Mouse (Mus musculus) CH12.LX (cell line): Measurements from ENCODE around the gene Igfbp5. TPM values are rescaled to one million over a fixed set of nuclear protein-coding genes. Genes with fewer than 3 reads are reported as not detected.

Source experiments
- DNase-seq: peaks from one replicate; pipeline ENCODE4 v3.0.0-alpha.2; 2013; ENCODE audit errors: extremely low read depth
- H3K27ac ChIP-seq: 2 replicates; pipeline ENCODE4 v1.5.1; 2012; ENCODE audit warnings: low read depth, mild to moderate bottlenecking, control low read depth, moderate library complexity; ENCODE audit not compliant: insufficient read depth
- H3K27me3 ChIP-seq: replicated peaks from 2 replicates; pipeline ENCODE3; 2012; ENCODE audit warnings: inconsistent platforms
- H3K36me3 ChIP-seq, 2 experiments: replicated peaks in 1 of 2; 2 replicates each; pipeline versions ENCODE3 to v1.6.1; 2012; ENCODE audit warnings: inconsistent platforms in 1 of 2, low read length in 1 of 2, mild to moderate bottlenecking in 1 of 2, mixed read lengths in 1 of 2, moderate library complexity in 1 of 2; ENCODE audit not compliant: control insufficient read depth in 1 of 2, insufficient read depth in 1 of 2
- H3K4me1 ChIP-seq, 2 experiments: 2 replicates each; pipeline ENCODE4 v1.6.1; 2012; ENCODE audit warnings: inconsistent platforms in 1 of 2, moderate library complexity in 1 of 2; ENCODE audit not compliant: insufficient read depth in 2 of 2, control insufficient read depth in 1 of 2
- H3K4me2 ChIP-seq: 2 replicates; pipeline ENCODE4 v1.6.1; 2012; ENCODE audit warnings: low read depth, mild to moderate bottlenecking, control low read depth; ENCODE audit not compliant: poor library complexity, insufficient read depth, severe bottlenecking
- H3K4me3 ChIP-seq, 3 experiments: fragments of 150-350 bp in 1 of 3; sonication (generic) in 1 of 3; replicated peaks in 1 of 3; 2 replicates each; pipeline versions ENCODE3 to v1.5.1; 2011 to 2012; ENCODE audit warnings: low read depth in 2 of 3, low read length in 2 of 3, mild to moderate bottlenecking in 2 of 3, moderate library complexity in 2 of 3, control low read depth in 1 of 3, improper control_type of control experiment in 1 of 3, inconsistent platforms in 1 of 3, mixed read lengths in 1 of 3; ENCODE audit not compliant: poor library complexity in 1 of 3
- H3K79me2 ChIP-seq: replicated peaks from 2 replicates; pipeline ENCODE4 v1.6.1; 2012; ENCODE audit warnings: mild to moderate bottlenecking, moderate library complexity; ENCODE audit not compliant: control insufficient read depth, poor library complexity, insufficient read depth, severe bottlenecking; ENCODE audit errors: extremely low read depth
- H3K9ac ChIP-seq: 2 replicates; pipeline ENCODE4 v1.6.1; 2012; ENCODE audit warnings: low read depth, mild to moderate bottlenecking, control low read depth, moderate library complexity; ENCODE audit not compliant: insufficient read depth
- H3K9me3 ChIP-seq: replicated peaks from 2 replicates; pipeline ENCODE3; 2012; ENCODE audit warnings: low read length, inconsistent platforms, mixed read lengths
- BHLHE40 ChIP-seq: IDR thresholded peaks from 2 replicates; pipeline ENCODE4 v1.6.1; 2011; ENCODE audit warnings: mild to moderate bottlenecking, low read depth, low read length, improper control_type of control experiment
- CHD1 ChIP-seq: IDR thresholded peaks from 2 replicates; pipeline ENCODE4 v1.6.1; 2012; ENCODE audit warnings: low read depth, low read length, improper control_type of control experiment, inconsistent platforms
- CHD2 ChIP-seq: IDR thresholded peaks from 2 replicates; pipeline ENCODE4 v1.6.1; 2011; ENCODE audit warnings: low read length, improper control_type of control experiment
- CTCF ChIP-seq, 2 experiments: IDR thresholded peaks in 1 of 2; conservative IDR thresholded peaks in 1 of 2; 2 replicates each; pipeline ENCODE4 v1.5.1; 2011 to 2012; ENCODE audit warnings: low read depth in 2 of 2, low read length in 2 of 2, improper control_type of control experiment in 1 of 2, inconsistent platforms in 1 of 2, mild to moderate bottlenecking in 1 of 2, moderate library complexity in 1 of 2
- EP300 ChIP-seq: IDR thresholded peaks from 2 replicates; pipeline ENCODE4 v1.6.1; 2011; ENCODE audit warnings: low read length, improper control_type of control experiment
- ETS1 ChIP-seq: conservative IDR thresholded peaks from 2 replicates; pipeline ENCODE4 v1.6.1; 2012; ENCODE audit warnings: low read depth, mild to moderate bottlenecking, inconsistent platforms, low read length, improper control_type of control experiment, moderate library complexity
- GABPA ChIP-seq: IDR thresholded peaks from 2 replicates; pipeline ENCODE4 v1.6.1; 2012; ENCODE audit warnings: low read depth, low read length, improper control_type of control experiment, inconsistent platforms; ENCODE audit not compliant: insufficient replicate concordance
- HCFC1 ChIP-seq: IDR thresholded peaks from 2 replicates; pipeline ENCODE4 v1.6.1; 2012; ENCODE audit warnings: low read depth, mild to moderate bottlenecking, inconsistent platforms, low read length, improper control_type of control experiment
- IRF4 ChIP-seq: IDR thresholded peaks from 2 replicates; pipeline ENCODE4 v1.6.1; 2014; ENCODE audit warnings: low read depth, mild to moderate bottlenecking, inconsistent platforms, low read length, improper control_type of control experiment
- JUN ChIP-seq: IDR thresholded peaks from 2 replicates; pipeline ENCODE4 v1.6.1; 2011; ENCODE audit warnings: low read depth, mild to moderate bottlenecking, low read length, improper control_type of control experiment, moderate library complexity; ENCODE audit not compliant: insufficient read depth
- JUND ChIP-seq: conservative IDR thresholded peaks from 2 replicates; pipeline ENCODE4 v1.6.1; 2011; ENCODE audit warnings: low read depth, low read length, improper control_type of control experiment
- KAT2A ChIP-seq: IDR thresholded peaks from 2 replicates; pipeline ENCODE4 v1.6.1; 2012; ENCODE audit warnings: low read length, improper control_type of control experiment, inconsistent platforms; ENCODE audit not compliant: insufficient replicate concordance
- MAFK ChIP-seq: IDR thresholded peaks from 2 replicates; pipeline ENCODE4 v1.6.1; 2011; ENCODE audit warnings: low read length, improper control_type of control experiment; ENCODE audit not compliant: insufficient replicate concordance
- MAX ChIP-seq: IDR thresholded peaks from 2 replicates; pipeline ENCODE4 v1.6.1; 2011; ENCODE audit warnings: low read length, improper control_type of control experiment
- MAZ ChIP-seq: IDR thresholded peaks from 2 replicates; pipeline ENCODE4 v1.6.1; 2012; ENCODE audit warnings: low read depth, mild to moderate bottlenecking, inconsistent platforms, low read length, improper control_type of control experiment, moderate library complexity
- MXI1 ChIP-seq: IDR thresholded peaks from 2 replicates; pipeline ENCODE4 v1.6.1; 2011; ENCODE audit warnings: mild to moderate bottlenecking, low read depth, low read length, improper control_type of control experiment
- MYC ChIP-seq: IDR thresholded peaks from 2 replicates; pipeline ENCODE4 v1.6.1; 2011; ENCODE audit warnings: low read depth, mild to moderate bottlenecking, improper control_type of control experiment, low read length
- NELFE ChIP-seq: IDR thresholded peaks from 2 replicates; pipeline ENCODE4 v1.6.1; 2011; ENCODE audit warnings: low read depth, low read length, improper control_type of control experiment
- NRF1 ChIP-seq: IDR thresholded peaks from 2 replicates; pipeline ENCODE4 v1.6.1; 2014; ENCODE audit warnings: low read depth, mild to moderate bottlenecking, inconsistent platforms, low read length, improper control_type of control experiment, moderate library complexity
- PAX5 ChIP-seq: IDR thresholded peaks from 2 replicates; pipeline ENCODE4 v1.6.1; 2012; ENCODE audit warnings: low read length, inconsistent platforms, mixed read lengths
- POLR2A ChIP-seq: IDR thresholded peaks from 2 replicates; pipeline ENCODE4 v1.6.1; 2011; ENCODE audit warnings: low read depth, mild to moderate bottlenecking, improper control_type of control experiment, low read length
- POLR2AphosphoS2 ChIP-seq: IDR thresholded peaks from 2 replicates; pipeline ENCODE4 v1.6.1; 2011; ENCODE audit warnings: low read depth, low read length, improper control_type of control experiment
- RCOR1 ChIP-seq: conservative IDR thresholded peaks from 2 replicates; pipeline ENCODE4 v1.6.1; 2012; ENCODE audit warnings: low read depth, mild to moderate bottlenecking, inconsistent platforms, low read length, improper control_type of control experiment
- SIN3A ChIP-seq: IDR thresholded peaks from 2 replicates; pipeline ENCODE4 v1.6.1; 2012; ENCODE audit warnings: low read length, improper control_type of control experiment, inconsistent platforms
- SMC3 ChIP-seq: IDR thresholded peaks from 2 replicates; pipeline ENCODE4 v1.6.1; 2011; ENCODE audit warnings: low read depth, low read length, improper control_type of control experiment
- TBP ChIP-seq: conservative IDR thresholded peaks from 2 replicates; pipeline ENCODE4 v1.6.1; 2011; ENCODE audit warnings: low read depth, low read length, improper control_type of control experiment
- TCF12 ChIP-seq: IDR thresholded peaks from 2 replicates; pipeline ENCODE4 v1.6.1; 2014; ENCODE audit warnings: low read depth, mild to moderate bottlenecking, inconsistent platforms, low read length, improper control_type of control experiment
- UBTF ChIP-seq: IDR thresholded peaks from 2 replicates; pipeline ENCODE4 v1.6.1; 2012; ENCODE audit warnings: low read depth, mild to moderate bottlenecking, inconsistent platforms, low read length, improper control_type of control experiment, moderate library complexity
- USF1 ChIP-seq: IDR thresholded peaks from 2 replicates; pipeline ENCODE4 v1.6.1; 2014; ENCODE audit warnings: low read depth, mild to moderate bottlenecking, inconsistent platforms, low read length, improper control_type of control experiment
- USF2 ChIP-seq: conservative IDR thresholded peaks from 2 replicates; pipeline ENCODE4 v1.6.1; 2011; ENCODE audit warnings: low read depth, low read length, improper control_type of control experiment
- ZC3H11A ChIP-seq: IDR thresholded peaks from 2 replicates; pipeline ENCODE4 v1.6.1; 2012; ENCODE audit warnings: low read depth, mild to moderate bottlenecking, inconsistent platforms, low read length, improper control_type of control experiment
- ZKSCAN1 ChIP-seq: IDR thresholded peaks from 2 replicates; pipeline ENCODE4 v1.6.1; 2012; ENCODE audit warnings: low read depth, inconsistent platforms, low read length, improper control_type of control experiment, borderline replicate concordance
- ZMIZ1 ChIP-seq: IDR thresholded peaks from 2 replicates; pipeline ENCODE4 v1.6.1; 2012; ENCODE audit warnings: low read depth, mild to moderate bottlenecking, inconsistent platforms, low read length, improper control_type of control experiment
- ZNF384 ChIP-seq: IDR thresholded peaks from 2 replicates; pipeline ENCODE4 v1.6.1; 2012; ENCODE audit warnings: low read depth, low read length, improper control_type of control experiment, inconsistent platforms
- dilution Hi-C: fragments of 300-500 bp; cut with MboI; formaldehyde crosslinking; loops from 2 replicates; pipeline ENCODE4 v1.14.3; 2020; ENCODE audit warnings: low sequenced_read_pairs; ENCODE audit not compliant: extremely low pct_unique_long_range_greater_than_20kb, extremely low pct_ligation_motif_present
- in situ Hi-C: fragments of 300-500 bp; cut with MboI; formaldehyde crosslinking; loops from 3 replicates; pipeline ENCODE4 v1.14.3; 2019; ENCODE audit warnings: low sequenced_read_pairs, low pct_ligation_motif_present, low pct_unique_long_range_greater_than_20kb, mixed read lengths
- polyA plus RNA-seq: library from polyadenylated mRNA; unstranded; fragments of >175 nt; gene quantifications from 2 replicates; pipeline ENCODE4 v1.2.1, GENCODE M21; 2012; ENCODE audit warnings: low read depth; ENCODE audit not compliant: insufficient read length
- total RNA-seq, 2 experiments: library from RNA; depleted of rRNA; stranded (reverse); fragments of 300-350 nt in 1 of 2; fragments of >200 nt in 1 of 2; gene quantifications; 2 replicates each; pipeline ENCODE4 v1.2.3; 2012 to 2014

The Igfbp5 gene
- total and polyA plus RNA-seq, 3 experiments = 0.08 to 0.09 TPM; not detected in 1

DNA sequence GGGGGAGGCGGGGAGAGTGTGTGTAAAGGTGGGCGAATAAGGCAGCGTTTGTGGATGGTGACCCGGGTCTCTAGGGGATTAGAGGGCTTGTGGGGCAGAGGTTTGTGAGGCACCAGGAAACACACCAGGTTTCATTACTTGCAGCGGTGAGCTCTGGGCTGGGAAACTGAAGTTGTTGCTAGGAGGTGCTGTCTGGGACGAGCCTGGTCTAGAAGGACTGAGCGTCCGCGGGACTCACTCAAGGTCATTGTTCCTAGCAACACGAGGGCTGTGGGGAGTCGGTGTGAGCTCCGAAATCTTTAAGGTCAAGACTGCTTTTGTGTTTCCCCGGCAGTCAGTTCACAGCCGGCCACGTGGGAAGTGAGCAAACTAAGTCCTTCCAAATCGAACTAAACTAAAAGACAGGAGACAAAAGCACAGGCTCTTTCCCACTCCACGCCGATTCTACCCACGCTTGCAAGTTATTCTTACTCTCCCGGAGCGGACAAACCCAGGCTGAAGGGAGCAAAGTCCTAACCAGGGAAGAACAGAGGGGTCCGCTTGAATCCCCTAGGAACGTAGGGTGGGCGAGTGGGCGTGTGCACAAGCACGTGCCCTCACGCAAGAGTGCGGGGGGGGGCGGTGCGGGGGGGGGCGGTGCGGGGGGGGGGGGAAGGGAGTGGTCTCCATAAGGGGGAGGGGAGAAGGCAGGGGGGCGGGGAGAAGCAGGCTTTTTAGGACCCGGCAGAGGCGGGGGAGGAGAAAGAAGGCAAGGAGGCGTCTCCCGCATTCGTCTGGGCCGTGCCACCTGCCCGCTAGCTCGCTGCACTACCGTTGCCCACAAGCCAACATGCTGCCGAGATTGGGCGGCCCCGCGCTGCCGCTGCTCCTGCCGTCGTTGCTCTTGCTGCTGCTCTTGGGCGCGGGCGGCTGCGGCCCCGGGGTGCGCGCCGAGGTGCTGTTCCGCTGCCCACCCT lies 50.7 kb downstream of the Igfbp5 start, which contains the start of gene Igfbp2 (continued):
- TF ChIP-seq POLR2A (peak; percentile 81), TCF12 (peak; percentile 96), ETS1 (peak; percentile 81), SIN3A (peak; percentile 94), IRF4 (peak; percentile 93), KAT2A (peak; percentile 73; the same call in 1 of the 2 replicates), NELFE (peak; percentile 89), USF1 (0 out of 2 replicates have a peak, but pooled peaks have one; percentile 1), UBTF (peak; percentile 70), CTCF (conservative IDR thresholded peaks at IDR 0.05 in 1 of 2, IDR thresholded peaks at IDR 0.05 in 1 of 2; ENCODE audit: low read depth in 2 of 2, low read length in 2 of 2) (no peak), SMC3 (peak; percentile 41), NRF1 (0 out of 2 replicates have a peak, but pooled peaks have one; percentile 28)

DNA sequence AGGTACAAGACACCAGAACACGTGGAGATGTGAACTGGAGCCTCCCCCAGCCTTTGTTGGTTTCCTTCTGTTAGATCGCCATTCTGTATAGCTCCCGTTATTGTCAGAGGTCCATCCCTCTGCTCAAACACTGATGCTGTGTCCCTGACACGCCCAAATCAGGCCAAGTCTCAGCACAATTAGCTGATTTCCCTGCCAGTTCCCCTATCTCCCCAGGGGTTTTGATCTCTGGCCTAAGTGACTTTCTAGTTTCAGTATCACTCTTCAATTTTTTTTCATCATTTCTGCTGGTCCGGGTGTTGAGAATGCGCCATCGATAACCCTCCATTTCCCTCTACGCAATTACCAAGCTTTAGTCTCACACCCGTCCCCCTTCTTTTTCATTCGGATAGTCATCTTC lies 51.8 kb downstream of the Igfbp5 start:
- peak overlapping the region; percentile 87; the same call in 1 of the 2 replicates for H3K27ac ChIP-seq
- peaks cover 28% of the 10 kb centered on the region for H3K79me2 ChIP-seq
- H3K4me1 ChIP-seq = peaks cover 4 to 26% of the 10 kb centered on the region in 2 experiments
- dilution Hi-C loops = no loop called here
- no peak overlapping the region for H3K4me3 ChIP-seq
- peak overlapping the region; percentile 81 for H3K4me2 ChIP-seq
- H3K36me3 ChIP-seq = no peaks in the 10 kb centered on the region
- in situ Hi-C loops = no loop called here
- DNase-seq = peak; percentile 94
- no peaks in the 10 kb centered on the region for H3K9me3 ChIP-seq
- peak overlapping the region; percentile 42 for H3K9ac ChIP-seq
- peaks cover 18% of the 10 kb centered on the region for H3K27me3 ChIP-seq
- TF ChIP-seq JUN (peak; percentile 70), MXI1 (no peak), ZMIZ1 (no peak), USF2 (no peak), RCOR1 (no peak), MAX (peak; percentile 61; the same call in 1 of the 2 replicates), ETS1 (peak; percentile 80), ZNF384 (peak; percentile 95), ZKSCAN1 (no peak), JUND (peak; percentile 83), ZC3H11A (no peak), TBP (peak; percentile 50; the same call in 1 of the 2 replicates), CTCF (conservative IDR thresholded peaks at IDR 0.05 in 1 of 2, IDR thresholded peaks at IDR 0.05 in 1 of 2; ENCODE audit: low read depth in 2 of 2, low read length in 2 of 2) (no peak), CHD1 (no peak), BHLHE40 (peak; percentile 69), MAFK (peak; percentile 82), MYC (peak; percentile 56; the same call in 1 of the 2 replicates), SMC3 (peak; percentile 36), NELFE (0 out of 2 replicates have a peak, but pooled peaks have one; percentile 25), CHD2 (peak; percentile 60), MAZ (peak; percentile 54; the same call in 1 of the 2 replicates), NRF1 (no peak), USF1 (no peak), PAX5 (no peak), HCFC1 (no peak; the same call in 1 of the 2 replicates), POLR2A (no peak), SIN3A (no peak), POLR2AphosphoS2 (no peak), GABPA (no peak), EP300 (peak; percentile 83)
